Mouse (Mus musculus) gastrocnemius, postnatal 10 days (tissue): ENCODE results near the gene Col15a1. TPM values are rescaled to one million over a fixed set of nuclear protein-coding genes. Genes with fewer than 3 reads are reported as not detected.

Source experiments
- DNase-seq: peaks from one replicate; pipeline ENCODE4 v3.0.0; 2021; ENCODE audit warnings: mixed read lengths
- long read RNA-seq, 2 experiments: library from polyadenylated mRNA; stranded (forward); transcript quantifications; one replicate each; pipeline ENCODE4 v2.0.0; 2021
- total RNA-seq, 2 experiments: library from RNA; stranded (reverse); gene quantifications; 2 replicates each; pipeline ENCODE4 v1.2.3; 2021

Col15a1 gene
- total RNA-seq: 100 to 1,000 TPM; 332 to 359 TPM
- long read RNA-seq, experiment 1, full-length matches to known transcripts: 44 of 74 reads
- long read RNA-seq, experiment 1, partial matches to known transcripts: 21 of 74 reads
- long read RNA-seq, experiment 1, other reads (novel, unspliced or antisense): 9 of 74 reads
- long read RNA-seq, experiment 2, full-length matches to known transcripts: 36 of 62 reads
- long read RNA-seq, experiment 2, partial matches to known transcripts: 22 of 62 reads
- long read RNA-seq, experiment 2, other reads (novel, unspliced or antisense): 4 of 62 reads

DNA sequence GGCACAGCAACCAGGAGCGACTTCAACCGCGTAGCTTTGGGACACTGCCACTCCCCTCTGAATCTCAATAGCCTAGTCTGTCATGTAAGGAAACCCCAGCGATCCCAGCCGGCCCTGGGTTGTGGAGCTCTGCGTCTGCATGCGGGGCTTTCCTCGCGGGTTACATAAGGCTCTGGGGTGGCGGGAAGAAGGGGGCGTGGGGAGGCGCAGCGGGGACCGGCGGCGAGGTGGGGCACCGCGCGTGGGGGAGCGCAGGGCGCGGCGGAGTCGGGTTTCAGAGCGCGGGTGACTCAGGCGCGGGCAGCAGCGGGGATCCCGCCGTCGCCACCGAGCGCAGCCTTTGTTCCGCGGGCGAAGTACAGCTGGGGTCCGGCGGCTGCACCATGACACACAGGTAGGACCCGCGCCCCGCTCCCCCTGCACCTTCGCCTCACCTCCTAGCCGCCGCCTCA lies at the start of gene Col15a1:
Gene Col15a1 (plus strand): TSS at position 193 of the 452 bp plus-strand sequence.
- peak; percentile 48 for DNase-seq

DNA sequence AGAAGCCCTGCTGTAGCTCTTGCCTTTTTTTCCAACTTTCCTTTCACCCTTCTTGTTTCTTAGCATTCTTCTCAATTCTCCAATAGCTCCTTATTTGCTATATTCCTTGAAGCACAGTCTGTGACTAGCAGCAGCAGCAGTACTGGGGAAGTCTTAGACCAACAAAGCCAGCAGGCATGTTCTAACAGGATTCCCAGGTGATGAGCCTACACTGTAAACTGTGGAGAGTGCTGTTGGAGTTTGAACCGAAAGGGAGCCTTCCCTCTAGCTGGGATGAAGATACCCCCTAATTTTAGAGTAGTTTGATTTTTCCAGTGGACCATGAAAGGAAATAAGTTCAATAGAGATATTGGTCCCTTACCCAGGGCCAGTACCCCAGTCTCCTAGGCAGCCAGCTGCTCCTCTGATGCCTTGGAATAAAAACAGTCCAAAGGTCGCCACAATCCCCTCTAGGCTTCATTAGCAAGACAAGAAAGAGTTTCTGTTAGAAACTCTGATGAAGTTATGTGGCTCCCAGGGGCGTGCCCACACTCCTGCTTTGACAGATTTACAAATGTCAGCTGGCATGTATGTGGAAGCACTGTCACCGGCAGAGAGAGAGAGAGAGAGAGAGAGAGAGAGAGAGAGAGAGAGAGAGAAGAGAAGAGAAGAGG lies 46.7 kb upstream of the Col15a1 start:
- DNase-seq: no peak

DNA sequence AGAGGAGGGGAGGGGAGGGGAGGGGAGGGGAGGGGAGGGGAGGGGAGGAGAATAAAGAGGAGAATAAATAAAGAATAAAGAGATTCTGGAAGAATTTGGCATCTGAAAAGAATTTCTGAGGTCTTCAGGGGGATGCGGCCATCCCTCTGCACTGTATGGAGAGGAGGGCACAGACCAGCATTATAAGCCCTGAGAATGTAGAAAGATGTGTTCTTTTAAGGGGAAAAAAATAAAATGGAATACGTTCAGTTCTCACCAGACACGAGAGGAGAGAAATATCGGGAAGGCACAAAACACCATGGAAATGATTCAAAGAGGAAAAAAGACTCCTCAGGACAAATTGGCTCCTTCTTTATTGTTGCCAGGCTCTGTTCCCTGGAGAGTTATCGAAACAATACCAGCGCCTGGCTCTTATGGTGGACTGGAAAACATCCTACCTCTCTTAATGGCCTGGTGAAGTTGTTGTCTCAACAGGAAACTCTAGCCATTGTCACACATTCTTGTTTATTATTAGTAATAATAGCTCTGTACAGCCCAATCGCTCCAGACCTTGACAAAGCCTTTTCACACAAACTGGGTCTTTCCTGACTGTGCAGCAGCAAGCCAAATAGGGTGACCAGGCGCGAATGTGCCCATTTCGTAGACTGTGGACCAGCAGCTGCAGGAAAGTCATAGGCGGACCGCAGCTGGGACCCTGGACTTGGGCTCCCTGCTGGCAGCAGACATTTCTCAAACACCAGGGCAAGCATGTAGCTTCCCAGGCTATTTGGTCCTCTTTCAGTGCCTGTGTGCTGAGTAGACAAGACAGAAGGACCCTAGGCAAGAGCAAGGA lies 46.0 kb upstream of the Col15a1 start:
- no peak for DNase-seq

DNA sequence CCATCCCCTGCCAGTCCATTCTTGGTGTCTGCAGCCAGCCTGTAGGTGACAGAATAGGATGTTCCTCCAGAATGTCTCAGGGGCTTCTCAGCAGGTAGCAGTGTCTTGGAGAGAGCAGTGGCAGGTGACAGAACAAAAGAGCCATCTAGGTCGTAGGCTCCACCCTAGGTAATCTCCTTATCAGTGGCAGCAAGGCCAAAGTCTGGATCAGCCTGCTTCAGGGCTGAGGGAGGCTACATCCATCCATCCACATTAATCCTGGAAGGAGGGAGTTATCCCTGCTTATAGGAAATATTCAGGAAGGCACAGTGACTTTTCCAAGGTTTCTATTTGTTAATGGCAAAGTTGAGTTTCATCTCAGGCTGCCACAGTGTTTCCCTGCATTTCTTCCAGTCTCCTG lies 35.6 kb upstream of the Col15a1 start:
- DNase-seq: no peak

DNA sequence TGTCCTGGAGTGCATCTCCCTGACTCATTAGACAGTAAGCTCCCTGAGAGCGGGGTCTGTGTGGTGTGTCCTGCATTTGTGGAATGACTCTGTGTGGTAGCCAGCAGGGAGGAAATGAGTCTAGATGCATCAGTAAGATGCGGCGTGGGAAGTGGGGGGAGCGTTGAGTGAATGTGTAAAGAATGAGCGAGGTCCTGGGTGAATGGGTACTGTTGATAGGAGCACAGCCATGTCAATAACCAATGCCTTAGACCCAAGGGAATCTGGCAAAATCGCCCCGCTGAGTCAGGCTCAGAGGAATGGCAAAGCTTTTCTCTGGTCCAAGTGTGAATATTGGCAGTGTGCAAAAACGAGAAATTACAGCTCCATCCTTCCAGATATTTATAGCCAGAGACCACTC lies 30.9 kb upstream of the Col15a1 start:
- no peak for DNase-seq

- DNase-seq: peak; percentile 37
Observed at GRCm38 (mm10) chr4:47178261-47178961, 29.6 kb upstream of the Col15a1 start.

DNA sequence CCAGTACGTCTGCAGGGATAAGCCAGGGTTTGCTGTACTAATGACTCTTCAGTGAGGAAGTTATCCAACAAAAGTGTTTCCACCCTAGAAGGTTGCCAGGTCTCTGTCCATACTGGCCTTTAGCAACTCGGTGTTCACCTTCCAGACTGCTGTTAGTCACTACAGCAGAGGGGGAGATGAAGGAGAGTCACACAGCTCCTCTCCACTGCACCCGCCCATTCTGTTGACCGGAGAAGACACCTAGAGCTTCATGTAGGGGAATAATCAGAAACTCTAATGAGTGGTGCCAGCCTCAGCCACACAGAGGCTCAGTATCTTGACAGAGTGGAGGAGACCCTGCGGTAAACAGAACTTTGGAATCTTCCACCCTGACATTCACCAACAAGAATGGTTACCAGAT lies 28.4 kb upstream of the Col15a1 start:
- no peak for DNase-seq

- no peak for DNase-seq
Observed at GRCm38 (mm10) chr4:47184058-47184661, 23.8 kb upstream of the Col15a1 start.

GRCm38 (mm10) chr4:47186514-47186913 lies 21.4 kb upstream of the Col15a1 start:
- DNase-seq: no peak

- DNase-seq: no peak
Observed at GRCm38 (mm10) chr4:47196173-47196572, 11.8 kb upstream of the Col15a1 start.

DNA sequence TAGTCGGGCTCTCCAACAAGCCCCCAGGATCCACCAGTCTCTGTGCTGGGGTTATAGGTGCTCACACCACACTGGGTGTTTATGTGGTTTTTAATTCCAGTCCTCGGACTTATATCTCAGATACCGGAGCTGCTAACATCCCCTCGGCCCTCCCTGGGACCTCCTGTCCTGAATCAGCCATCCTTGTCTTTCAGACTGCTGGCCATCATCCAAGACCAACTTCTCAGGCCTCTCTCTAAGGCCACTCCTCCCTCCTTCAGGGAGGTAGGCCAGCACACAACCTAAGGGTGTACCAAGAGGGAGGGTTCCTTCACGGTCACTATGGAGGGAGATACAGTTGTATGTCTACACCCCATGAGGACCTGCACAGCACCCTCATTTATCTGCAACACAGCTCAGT lies 4.3 kb upstream of the Col15a1 start:
- no peak for DNase-seq

GRCm38 (mm10) chr4:47205846-47206245 lies 2.1 kb upstream of the Col15a1 start:
- DNase-seq: no peak

GRCm38 (mm10) chr4:47208421-47208991 lies 545 bp downstream of the Col15a1 start:
- peak; percentile 31 for DNase-seq

- DNase-seq: no peak
Observed at GRCm38 (mm10) chr4:47209466-47209865, 1.5 kb downstream of the Col15a1 start.

DNA sequence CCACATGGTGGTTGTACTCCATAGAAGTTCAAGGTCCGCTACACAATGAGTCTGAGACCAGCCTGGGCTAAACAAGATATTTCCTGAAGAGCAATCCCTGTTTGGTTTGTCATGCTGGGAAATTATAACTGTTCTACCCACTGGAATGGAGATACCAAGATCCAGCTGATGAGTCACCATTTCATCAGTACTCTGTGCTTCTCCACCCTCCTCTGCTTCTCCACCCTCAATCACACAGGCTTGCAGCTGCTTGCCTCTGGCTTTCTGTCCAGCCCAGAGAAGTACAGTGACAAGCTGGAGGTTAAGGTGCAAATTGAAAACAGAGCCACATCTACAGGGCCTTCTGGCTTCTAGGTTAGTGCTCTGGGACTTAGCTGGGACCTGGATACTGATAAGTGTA lies 10.9 kb downstream of the Col15a1 start:
- DNase-seq: no peak

- no peak for DNase-seq
Observed at GRCm38 (mm10) chr4:47219393-47219792, 11.4 kb downstream of the Col15a1 start.

- DNase-seq: no peak
Observed at GRCm38 (mm10) chr4:47220544-47220943, 12.6 kb downstream of the Col15a1 start.

- no peak for DNase-seq
Observed at GRCm38 (mm10) chr4:47222146-47222545, 14.2 kb downstream of the Col15a1 start.

DNA sequence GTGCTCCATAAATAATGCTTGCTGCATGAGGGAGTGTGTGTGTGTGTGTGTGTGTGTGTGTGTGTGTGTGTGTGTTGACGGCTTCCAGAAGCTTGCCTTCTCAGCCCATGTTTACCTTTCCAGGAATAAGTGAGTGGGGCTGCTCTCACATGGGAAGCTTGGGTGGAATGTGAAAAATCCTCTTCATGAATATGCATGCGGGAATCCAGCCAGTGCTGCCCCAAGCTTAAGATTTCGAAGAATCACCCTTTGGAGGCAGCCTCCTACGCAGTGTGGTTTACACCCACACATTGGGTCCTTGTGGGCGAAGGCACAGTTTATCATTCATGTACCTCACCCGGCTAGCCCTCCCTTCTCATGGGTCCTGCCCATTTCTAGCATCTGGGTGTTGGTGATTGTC lies 18.0 kb downstream of the Col15a1 start:
- DNase-seq: no peak

- DNase-seq: no peak
Observed at GRCm38 (mm10) chr4:47227101-47227500, 19.1 kb downstream of the Col15a1 start.

DNA sequence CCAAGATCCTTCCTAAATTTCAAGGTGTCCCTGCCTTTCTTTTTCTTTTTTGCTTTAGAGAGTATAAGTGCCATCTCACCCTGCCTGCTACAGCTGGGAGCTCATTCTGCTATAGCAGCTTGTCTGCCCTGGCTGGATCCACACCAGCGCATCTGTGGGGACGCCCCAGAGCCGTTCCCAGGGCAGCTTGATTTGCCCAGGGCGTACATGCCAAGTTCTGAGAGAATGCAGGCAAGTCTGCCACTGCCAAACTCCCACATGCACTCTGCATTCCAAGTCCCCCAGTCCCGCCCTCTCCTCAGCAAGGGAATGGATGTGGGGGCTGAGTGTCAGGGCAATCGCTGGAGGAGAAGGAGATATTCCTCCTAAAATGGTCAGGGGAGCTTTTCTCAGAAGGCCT lies 19.8 kb downstream of the Col15a1 start:
- peak; percentile 51 for DNase-seq

- no peak for DNase-seq
Observed at GRCm38 (mm10) chr4:47228945-47229344, 21.0 kb downstream of the Col15a1 start.
